Mouse (Mus musculus) brain, embryonic 14.5 days (tissue): Measurements from ENCODE around the gene Prkar2b.

ENCODE experiments used
- CTCF ChIP-seq: fragments of 200-500 bp; IDR thresholded peaks from 2 replicates; pipeline ENCODE4 v1.5.1; 2012; ENCODE audit warnings: inconsistent platforms, mild to moderate bottlenecking, moderate library complexity, borderline replicate concordance; ENCODE audit not compliant: insufficient read depth, insufficient read length; ENCODE audit errors: extremely low read depth
- POLR2A ChIP-seq: fragments of 200-500 bp; IDR thresholded peaks from 2 replicates; pipeline ENCODE4 v1.6.1; 2012; ENCODE audit warnings: mild to moderate bottlenecking, inconsistent platforms, borderline replicate concordance; ENCODE audit not compliant: poor library complexity, insufficient read depth, insufficient read length, severe bottlenecking; ENCODE audit errors: extremely low read depth

GRCm38 (mm10) chr12:32006391-32006929 is 54.6 kb downstream of the Prkar2b start:
- TF ChIP-seq CTCF: no peak
- no peak for TF ChIP-seq POLR2A
